Mouse (Mus musculus) embryonic facial prominence, embryonic 10.5 days (tissue): Measurements from ENCODE around the gene Gm9837. TPM values are rescaled to one million over a fixed set of nuclear protein-coding genes. Genes with fewer than 3 reads are reported as not detected.

Experiments used
- DNase-seq: peaks from one replicate; pipeline ENCODE4 v3.0.0-alpha.2; 2017; ENCODE audit warnings: low spot score
- H3K27ac ChIP-seq: fragments of 300-500 bp; sonication (generic); replicated peaks from 2 replicates; pipeline ENCODE4 v1.5.1; 2016; ENCODE audit warnings: mild to moderate bottlenecking
- H3K27me3 ChIP-seq: fragments of 300-500 bp; sonication (generic); replicated peaks from 2 replicates; pipeline ENCODE4 v1.6.1; 2016; ENCODE audit warnings: low read depth, mild to moderate bottlenecking; ENCODE audit not compliant: poor library complexity, severe bottlenecking
- H3K36me3 ChIP-seq: fragments of 300-500 bp; sonication (generic); replicated peaks from 2 replicates; pipeline ENCODE4 v1.6.1; 2016; ENCODE audit warnings: mild to moderate bottlenecking, moderate library complexity
- H3K4me1 ChIP-seq: fragments of 300-500 bp; sonication (generic); 2 replicates; pipeline ENCODE4 v1.6.1; 2016
- H3K4me3 ChIP-seq: fragments of 300-500 bp; sonication (generic); 2 replicates; pipeline ENCODE4 v1.5.1; 2016; ENCODE audit warnings: mild to moderate bottlenecking, moderate library complexity
- H3K9me3 ChIP-seq: fragments of 300-500 bp; sonication (generic); 2 replicates; pipeline ENCODE4 v1.6.1; 2016; ENCODE audit warnings: mild to moderate bottlenecking
- WGBS: fragments of 180-500 bp; shearing (Covaris S2); methylation state at CpG from one replicate; pipeline ENCODE4 v1.1.7; 2016; 5-methylcytosine and 5-hydroxymethylcytosine counted together
- polyA plus RNA-seq: library from polyadenylated mRNA; unstranded; fragments of >200 nt; fragmentation: Nextera tagmentation; extraction: Ambion mirVana; gene quantifications from 2 replicates; pipeline ENCODE4 v1.2.1, GENCODE M21; 2016

Gm9837 gene
- polyA plus RNA-seq, 1 experiment from 2014 or later, result not detected

- no peak for DNase-seq
- no peaks in the 10 kb centered on the region for H3K36me3 ChIP-seq
- H3K9me3 ChIP-seq, result no peaks in the 10 kb centered on the region
- H3K27me3 ChIP-seq, result peaks cover 39% of the 10 kb centered on the region
- no peak overlapping the region for H3K4me3 ChIP-seq
- H3K27ac ChIP-seq, result no peak overlapping the region
- H3K4me1 ChIP-seq, result peaks cover 29% of the 10 kb centered on the region
- 84% methylated on average over 8 of the region's 8 CpGs for WGBS
Measured at GRCm38 (mm10) chr11:53502039-53502765, 31.9 kb upstream of the Gm9837 start.

GRCm38 (mm10) chr11:53500569-53500968 lies 30.3 kb upstream of the Gm9837 start:
- Histone ChIP-seq H3K27ac (no peak overlapping the region), H3K4me3 (peak overlapping the region; percentile 19; the same call in 1 of the 2 replicates)
- peak; percentile 63 for DNase-seq

GRCm38 (mm10) chr11:53496946-53497345 lies 26.7 kb upstream of the Gm9837 start:
- Histone ChIP-seq H3K4me3 (no peak overlapping the region), H3K9me3 (no peaks in the 10 kb centered on the region), H3K36me3 (no peaks in the 10 kb centered on the region), H3K27me3 (peaks cover 48% of the 10 kb centered on the region), H3K4me1 (peaks cover 53% of the 10 kb centered on the region), H3K27ac (peak overlapping the region; percentile 19; the same call in 1 of the 2 replicates)
- WGBS, result 81% methylated on average over 6 of the region's 6 CpGs
- DNase-seq, result no peak

More at GRCm38 (mm10) chr11:53500569-53500968, 30.3 kb upstream of the Gm9837 start:
- WGBS, result 10% methylated on average over 11 of the region's 11 CpGs
- H3K9me3 ChIP-seq, result no peaks in the 10 kb centered on the region
- peaks cover 48% of the 10 kb centered on the region for H3K27me3 ChIP-seq
- H3K36me3 ChIP-seq, result no peaks in the 10 kb centered on the region
- peaks cover 44% of the 10 kb centered on the region for H3K4me1 ChIP-seq

- Histone ChIP-seq H3K9me3 (no peaks in the 10 kb centered on the region), H3K27ac (no peak overlapping the region), H3K27me3 (peaks cover 48% of the 10 kb centered on the region), H3K4me1 (peaks cover 51% of the 10 kb centered on the region), H3K36me3 (no peaks in the 10 kb centered on the region), H3K4me3 (no peak overlapping the region)
- DNase-seq, result no peak
- WGBS, result 32% methylated on average over 6 of the region's 6 CpGs
Measured at GRCm38 (mm10) chr11:53495417-53495816, 25.1 kb upstream of the Gm9837 start.

GRCm38 (mm10) chr11:53493243-53493955 lies 23.1 kb upstream of the Gm9837 start:
- H3K4me1 ChIP-seq, result peaks cover 53% of the 10 kb centered on the region
- peak; percentile 54 for DNase-seq
- H3K4me3 ChIP-seq, result no peak overlapping the region
- 24% methylated on average over 3 of the region's 3 CpGs for WGBS
- no peaks in the 10 kb centered on the region for H3K9me3 ChIP-seq
- H3K27me3 ChIP-seq, result peaks cover 39% of the 10 kb centered on the region
- no peaks in the 10 kb centered on the region for H3K36me3 ChIP-seq
- no peak overlapping the region; the same call in 1 of the 2 replicates for H3K27ac ChIP-seq

- Histone ChIP-seq H3K27ac (peak overlapping the region; percentile 65), H3K4me3 (0 out of 2 replicates have a peak overlapping the region, but pooled peaks have one; percentile 12), H3K4me1 (peaks cover 62% of the 10 kb centered on the region), H3K36me3 (no peaks in the 10 kb centered on the region), H3K27me3 (peaks cover 39% of the 10 kb centered on the region), H3K9me3 (no peaks in the 10 kb centered on the region)
- WGBS, result 9% methylated on average over 8 of the region's 8 CpGs
- DNase-seq, result peak; percentile 54
Measured at GRCm38 (mm10) chr11:53491954-53492401, 21.7 kb upstream of the Gm9837 start.

- peaks cover 51% of the 10 kb centered on the region for H3K4me1 ChIP-seq
- no peak overlapping the region for H3K27ac ChIP-seq
- H3K9me3 ChIP-seq, result no peaks in the 10 kb centered on the region
- no peak for DNase-seq
- H3K36me3 ChIP-seq, result no peaks in the 10 kb centered on the region
- 62% methylated on average over 9 of the region's 9 CpGs for WGBS
- H3K4me3 ChIP-seq, result no peak overlapping the region
- peaks cover 48% of the 10 kb centered on the region for H3K27me3 ChIP-seq
Measured at GRCm38 (mm10) chr11:53489421-53489820, 19.1 kb upstream of the Gm9837 start.

- 89% methylated on average over 5 of the region's 5 CpGs for WGBS
- H3K27me3 ChIP-seq, result peaks cover 48% of the 10 kb centered on the region
- no peaks in the 10 kb centered on the region for H3K9me3 ChIP-seq
- no peak for DNase-seq
- H3K4me3 ChIP-seq, result no peak overlapping the region
- H3K36me3 ChIP-seq, result no peaks in the 10 kb centered on the region
- peaks cover 51% of the 10 kb centered on the region for H3K4me1 ChIP-seq
- H3K27ac ChIP-seq, result no peak overlapping the region
Measured at GRCm38 (mm10) chr11:53489007-53489406, 18.7 kb upstream of the Gm9837 start.

GRCm38 (mm10) chr11:53486822-53487594 lies 16.7 kb upstream of the Gm9837 start:
- H3K4me1 ChIP-seq, result peaks cover 32% of the 10 kb centered on the region
- 8% methylated on average over 27 of the region's 27 CpGs for WGBS
- H3K4me3 ChIP-seq, result peak overlapping the region; percentile 46
- no peaks in the 10 kb centered on the region for H3K9me3 ChIP-seq
- no peaks in the 10 kb centered on the region for H3K36me3 ChIP-seq
- peaks cover 62% of the 10 kb centered on the region for H3K27me3 ChIP-seq
- DNase-seq, result peak; percentile 56
- H3K27ac ChIP-seq, result no peak overlapping the region

- Histone ChIP-seq H3K27ac (no peak overlapping the region), H3K9me3 (no peaks in the 10 kb centered on the region), H3K4me1 (peaks cover 25% of the 10 kb centered on the region), H3K36me3 (no peaks in the 10 kb centered on the region), H3K27me3 (peaks cover 68% of the 10 kb centered on the region), H3K4me3 (peak overlapping the region; percentile 46; the same call in 1 of the 2 replicates)
- WGBS, result 57% methylated on average over 3 of the region's 3 CpGs
- DNase-seq, result no peak
Measured at GRCm38 (mm10) chr11:53486351-53486750, 16.1 kb upstream of the Gm9837 start.

GRCm38 (mm10) chr11:53485719-53486118 lies 15.4 kb upstream of the Gm9837 start:
- no peaks in the 10 kb centered on the region for H3K36me3 ChIP-seq
- H3K9me3 ChIP-seq, result no peaks in the 10 kb centered on the region
- no peak overlapping the region for H3K27ac ChIP-seq
- 41% methylated on average over 3 of the region's 3 CpGs for WGBS
- DNase-seq, result no peak
- H3K4me3 ChIP-seq, result no peak overlapping the region
- peaks cover 71% of the 10 kb centered on the region for H3K27me3 ChIP-seq
- H3K4me1 ChIP-seq, result peaks cover 24% of the 10 kb centered on the region
